Mouse (Mus musculus) c-Kit-positive CD71-positive TER-119-negative erythroid progenitor cells, embryonic 14.5 days (primary cell): ENCODE results near the gene Eif4b.

Experiments
- DNase-seq: peaks from one replicate; pipeline ENCODE4 v3.0.0-alpha.2; 2013; ENCODE audit warnings: low read depth

The Eif4b gene

GRCm38 (mm10) chr15:102116753-102117415, 43.3 kb downstream of the Eif4b start:
- no peak for DNase-seq

GRCm38 (mm10) chr15:102117461-102118443, 44.2 kb downstream of the Eif4b start:
- no peak for DNase-seq

GRCm38 (mm10) chr15:102118591-102118990, 45.0 kb downstream of the Eif4b start:
- DNase-seq: no peak

GRCm38 (mm10) chr15:102119121-102119830, 45.7 kb downstream of the Eif4b start:
- no peak for DNase-seq

- no peak for DNase-seq
Measured at GRCm38 (mm10) chr15:102119831-102120170, 46.2 kb downstream of the Eif4b start.

GRCm38 (mm10) chr15:102120530-102120929, 47.0 kb downstream of the Eif4b start:
- no peak for DNase-seq

- DNase-seq: no peak
Measured at GRCm38 (mm10) chr15:102126303-102126702, 52.7 kb downstream of the Eif4b start.

GRCm38 (mm10) chr15:102133314-102133713, 59.7 kb downstream of the Eif4b start:
- no peak for DNase-seq

- DNase-seq: no peak
Measured at GRCm38 (mm10) chr15:102134709-102135108, 61.1 kb downstream of the Eif4b start.

- DNase-seq: no peak
Measured at GRCm38 (mm10) chr15:102135522-102136128, 62.1 kb downstream of the Eif4b start.

- DNase-seq: peak; percentile 94
Measured at GRCm38 (mm10) chr15:102136129-102136758, 62.7 kb downstream of the Eif4b start, which contains the start of gene Spryd3. TSS of gene Spryd3 (minus strand) at chr15:102136234.

- no peak for DNase-seq
Measured at GRCm38 (mm10) chr15:102141120-102141519, 67.5 kb downstream of the Eif4b start.

GRCm38 (mm10) chr15:102142914-102143912, 69.6 kb downstream of the Eif4b start:
- no peak for DNase-seq

- DNase-seq: no peak
Measured at GRCm38 (mm10) chr15:102144274-102144711, 70.7 kb downstream of the Eif4b start, which contains the start of gene Igfbp6. TSS of gene Igfbp6 (plus strand) at chr15:102144362.

GRCm38 (mm10) chr15:102144726-102145125, 71.2 kb downstream of the Eif4b start:
- no peak for DNase-seq

GRCm38 (mm10) chr15:102145330-102145729, 71.8 kb downstream of the Eif4b start:
- no peak for DNase-seq

GRCm38 (mm10) chr15:102146089-102146488, 72.5 kb downstream of the Eif4b start:
- no peak for DNase-seq
